Comparison of ENCODE assay signal across 8 mouse cellular contexts in genomic region chr3:55373689-55374088, GRCm38 (mm10).
DNase-seq lines count a peak whose midpoint lies in the region; ATAC-seq and TF ChIP-seq lines count a peak whose summit lies in the region.

No protein-coding gene starts in this region.

- no peaks in the 10 kb centered on the region for H3K9me3 ChIP-seq in liver, embryonic 16.5 days (replicated peaks; ENCODE audit: control insufficient read depth, low read length)

- H3K36me3 ChIP-seq in liver, embryonic 16.5 days (ENCODE audit: control insufficient read depth, insufficient read depth): no peaks in the 10 kb centered on the region

- H3K27ac ChIP-seq in embryonic fibroblast, embryonic 13.5 days (ENCODE audit: insufficient read depth, low read length): no peak overlapping the region
- peak overlapping the region; percentile 95 for H3K27ac ChIP-seq in layer of hippocampus, adult 2 months
- H3K27ac ChIP-seq in liver, embryonic 16.5 days (ENCODE audit: low read length): no peak overlapping the region

- H3K9ac ChIP-seq in liver, embryonic 16.5 days (ENCODE audit: low read depth, low read length): no peak overlapping the region

- H3K4me1 ChIP-seq in embryonic fibroblast, embryonic 13.5 days (ENCODE audit: control insufficient read depth, insufficient read depth, low read length): no peaks in the 10 kb centered on the region
- no peaks in the 10 kb centered on the region for H3K4me1 ChIP-seq in liver, embryonic 16.5 days (ENCODE audit: control insufficient read depth, low read depth, low read length)

- peak overlapping the region; percentile 24 for H3K4me3 ChIP-seq in embryonic fibroblast, embryonic 13.5 days (ENCODE audit: insufficient read depth, low read length)
- peak overlapping the region; percentile 47 for H3K4me3 ChIP-seq in layer of hippocampus, adult 2 months
- no peak overlapping the region for H3K4me3 ChIP-seq in liver, embryonic 16.5 days (ENCODE audit: low read depth, low read length)

- H3K4me2 ChIP-seq in liver, embryonic 16.5 days (ENCODE audit: low read depth, low read length): peak overlapping the region; percentile 31; the same call in 1 of the 2 replicates

- no peak for TF ChIP-seq POLR2A in embryonic fibroblast, embryonic 13.5 days (IDR thresholded peaks at IDR 0.05; ENCODE audit: low read depth, low read length)

- H3K27me3 ChIP-seq in liver, embryonic 16.5 days (ENCODE audit: control insufficient read depth, insufficient read depth, low read depth, low read length): no peaks in the 10 kb centered on the region

- DNase-seq in brain, adult 2 months (ENCODE audit: low read depth, low spot score): peak; percentile 95
- peak; percentile 19 to 40 for DNase-seq in heart, postnatal 36 days
- DNase-seq in layer of hippocampus, adult 2 months (ENCODE audit: low spot score in 2 of 2): peak; percentile 72 to 88
- peak; percentile 31 for DNase-seq in ovary, postnatal 14 days (ENCODE audit: low spot score)
- no peak for DNase-seq in natural killer cell, adult 2 months (ENCODE audit: low spot score in 2 of 2)

- 8% methylated on average over 11 of the region's 11 CpGs for WGBS in liver, embryonic 16.5 days (ENCODE audit: insufficient replicate concordance)

- TF ChIP-seq CTCF in embryonic fibroblast, embryonic 13.5 days (IDR thresholded peaks at IDR 0.05; ENCODE audit: borderline replicate concordance, insufficient read depth, low read length): no peak
- peak; percentile 86 for TF ChIP-seq CTCF in layer of hippocampus, adult 2 months (conservative IDR thresholded peaks at IDR 0.05)

- ATAC-seq in CD4-positive, CD25-positive, alpha-beta regulatory T cell, adult 4 months: peak; percentile 65
- ATAC-seq in liver, embryonic 16.5 days (ENCODE audit: low read depth): no peak

- intact Hi-C loops in heart, postnatal 36 days (cut with DNase I): loop anchor here (10.0 kb wide), 2 partner anchors 141 to 631 kb away; no protein-coding TSS in a partner anchor

Comparison
In these comparisons a context has a peak if more than half of its experiments do, and no peak if none do; other contexts are left out.
1. DNase-seq: peak in brain, adult 2 months (single experiment), heart, postnatal 36 days (2 of 2), layer of hippocampus, adult 2 months (2 of 2) and ovary, postnatal 14 days (single experiment); none in natural killer cell, adult 2 months (0 of 2).